Mouse (Mus musculus) stomach, adult 2 months (tissue): ENCODE measurements around the gene Cyp3a16. TPM values are rescaled to one million over a fixed set of nuclear protein-coding genes. Genes with fewer than 3 reads are reported as not detected.

Experiments
- polyA plus RNA-seq: library from polyadenylated mRNA; depleted of rRNA; stranded (reverse); fragments of >200 nt; gene quantifications from 2 replicates; pipeline ENCODE4 v1.2.3, GENCODE M21; 2012; rRNA removed

Cyp3a16 gene
- not detected in 2 replicates for polyA plus RNA-seq

DNA sequence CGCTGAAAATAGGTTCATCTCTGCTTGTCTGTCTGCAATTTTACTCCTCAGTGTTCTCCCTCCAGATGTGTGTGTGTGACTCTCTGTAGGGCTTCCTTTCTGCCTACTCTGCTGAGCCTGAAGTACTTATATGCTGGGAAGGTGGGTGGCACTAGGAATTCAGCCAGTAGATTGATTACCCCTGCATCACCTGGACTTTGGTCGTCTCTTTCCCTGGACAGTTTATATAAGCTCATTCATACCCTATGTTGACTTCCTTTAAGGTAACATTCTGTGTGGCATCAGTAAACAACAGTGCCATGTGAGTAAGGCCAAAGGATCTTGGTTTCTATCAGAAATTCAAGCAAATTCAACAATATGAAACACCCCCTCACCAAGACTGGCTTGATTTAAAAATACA is at the start of gene Cyp3a16:
Gene Cyp3a16 (minus strand): TSS at position 101 of the 400 bp plus-strand sequence.

Other genes with a start within 250 kb of the Cyp3a16 start
- 1.9 and 3.0 TPM in 2 replicates for gene Zfp655, start 238.0 kb downstream of the Cyp3a16 start, polyA plus RNA-seq
- gene Zscan25, start 189.2 kb downstream of the Cyp3a16 start, polyA plus RNA-seq, result 5.4 and 6.1 TPM in 2 replicates
- not detected in 2 replicates for gene Cyp3a57, start 124.4 kb downstream of the Cyp3a16 start, polyA plus RNA-seq
- gene Cyp3a41b, start 115.0 kb upstream of the Cyp3a16 start, polyA plus RNA-seq, result not detected in 2 replicates